Mouse (Mus musculus): Measurements from ENCODE around the gene Ddx31.

The Ddx31 gene

DNA sequence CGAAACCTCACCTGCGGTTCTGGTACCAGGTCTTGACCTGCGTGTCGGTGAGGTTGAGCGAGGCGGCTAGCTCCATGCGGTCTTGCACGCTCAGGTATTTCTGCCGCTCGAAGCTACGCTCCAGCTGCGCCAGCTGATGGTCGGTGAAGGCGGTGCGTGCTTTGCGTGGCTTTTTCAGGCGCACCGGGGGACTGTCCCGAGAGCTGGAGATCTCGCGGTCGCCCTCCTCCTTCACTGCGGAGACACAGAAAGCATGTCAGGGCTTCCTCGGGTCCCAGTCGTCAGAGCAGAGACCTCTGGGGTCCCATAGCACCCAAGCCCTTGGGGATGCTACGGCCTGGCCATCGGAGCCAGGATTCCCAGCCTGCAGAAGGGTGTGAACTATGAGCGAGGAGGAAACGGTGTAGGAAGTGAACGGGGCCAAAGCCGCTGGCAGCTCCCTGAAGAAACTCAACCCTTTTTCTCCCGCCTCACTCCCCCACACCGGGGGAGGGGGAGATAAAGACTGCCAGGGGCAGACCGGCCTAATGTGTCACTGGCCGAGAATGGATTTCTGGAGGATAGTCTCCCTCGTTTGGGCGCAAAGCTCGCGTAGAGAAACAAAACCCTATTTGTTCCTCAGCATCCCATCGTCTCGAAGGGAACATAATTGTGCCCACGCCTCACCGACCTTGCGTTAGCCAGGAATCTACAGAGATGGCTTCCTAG is 71.3 kb downstream of the Ddx31 start:
- DNase-seq (ENCODE audit: low read depth in 2 of 2, low spot score in 2 of 2) = no peak

GRCm38 (mm10) chr2:28912039-28912700 is 72.0 kb downstream of the Ddx31 start:
- no peak for DNase-seq (ENCODE audit: low read depth in 2 of 2, low spot score in 2 of 2)

DNA sequence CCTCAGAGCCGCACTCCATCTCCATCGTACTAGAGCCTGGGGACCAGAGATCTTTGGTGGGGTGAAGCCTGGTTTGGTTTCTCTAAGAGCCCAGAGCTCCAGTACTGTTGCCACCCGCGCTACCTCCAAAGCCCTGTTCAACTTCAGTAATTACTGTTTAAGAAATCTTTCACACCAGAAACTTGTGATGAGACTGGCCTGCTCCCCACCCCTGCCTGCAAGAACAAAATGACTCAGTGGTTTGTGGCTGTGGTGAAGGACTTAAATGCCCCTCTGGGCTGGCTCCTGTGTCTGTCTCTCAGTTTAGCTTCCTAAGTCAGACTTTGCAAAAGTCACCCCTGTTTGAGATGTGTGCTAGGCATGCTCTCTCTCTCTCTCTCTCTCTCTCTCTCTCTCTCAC is 72.8 kb downstream of the Ddx31 start:
- no peak for DNase-seq (ENCODE audit: low read depth in 2 of 2, low spot score in 2 of 2)

- DNase-seq (ENCODE audit: low read depth in 2 of 2, low spot score in 2 of 2) = no peak
These were observed 73.9 kb downstream of the Ddx31 start for GRCm38 (mm10) chr2:28914121-28914520.

DNA sequence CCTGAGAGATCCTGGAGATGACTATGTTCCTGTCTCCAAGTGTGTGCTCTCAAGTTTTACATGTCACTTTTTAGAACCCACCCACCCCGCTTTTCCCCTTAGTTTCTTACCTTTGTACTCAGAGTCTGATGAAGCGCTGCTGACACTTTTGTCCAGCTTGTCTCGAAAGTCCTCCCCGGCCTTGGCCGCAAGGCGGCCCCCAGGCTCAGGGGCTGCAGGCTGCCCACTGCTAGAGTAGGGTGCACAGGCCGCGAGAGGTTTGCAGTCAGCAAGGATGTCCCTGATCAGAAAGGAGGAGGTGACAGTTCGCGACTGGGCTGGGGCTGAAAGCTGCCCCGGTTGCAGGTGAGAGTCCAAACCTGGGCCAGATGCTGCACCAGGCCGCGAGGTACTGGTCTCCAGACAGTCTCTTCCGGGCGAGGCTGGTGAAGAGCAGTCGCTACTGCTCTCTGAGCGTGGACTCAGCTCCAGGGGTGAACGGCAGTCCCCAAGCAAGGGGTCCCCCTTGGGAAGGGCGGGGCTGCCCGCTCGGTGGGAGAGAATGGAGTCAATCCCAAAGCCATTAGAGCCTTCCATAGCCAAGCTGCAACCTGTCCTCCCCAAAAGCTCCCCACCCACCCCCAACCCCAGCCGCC is 75.0 kb downstream of the Ddx31 start:
- DNase-seq (ENCODE audit: low read depth in 2 of 2, low spot score in 2 of 2) = no peak

DNA sequence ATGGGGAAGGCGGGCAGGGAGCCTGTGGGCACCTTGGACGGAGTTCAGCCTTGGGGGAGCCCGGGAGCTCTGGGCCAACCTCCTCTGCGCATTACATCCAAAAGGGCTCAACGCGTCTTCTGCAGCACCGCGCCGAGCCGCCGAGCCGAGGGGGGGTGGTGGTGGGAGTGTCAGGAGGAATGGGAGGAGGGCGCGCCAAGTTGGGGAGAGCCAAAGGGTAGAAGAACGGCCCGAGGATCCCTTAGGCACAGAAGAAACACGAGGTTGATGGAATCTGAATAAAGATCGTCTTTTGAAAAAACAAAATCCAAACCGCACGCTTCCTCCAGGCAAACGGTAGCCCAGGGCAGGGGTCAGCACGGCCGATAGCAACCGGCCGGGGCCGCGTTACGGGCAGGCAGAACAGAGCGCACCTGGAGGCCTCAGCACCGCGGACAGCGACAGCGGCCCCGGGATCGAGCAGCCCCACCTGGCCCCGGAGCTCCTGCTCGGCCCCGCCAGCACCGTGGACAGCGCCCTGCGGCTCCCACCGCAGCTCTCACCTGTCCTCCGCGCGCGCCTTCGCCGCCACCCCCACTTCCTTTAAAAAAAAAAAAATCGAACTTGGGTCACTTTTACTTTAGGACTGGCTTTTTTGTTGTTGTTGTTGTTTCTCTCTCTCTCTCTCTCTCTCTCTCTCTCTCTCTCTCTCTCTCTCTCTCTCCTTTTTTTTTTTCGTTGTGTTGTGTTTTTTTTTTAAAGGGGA is 75.7 kb downstream of the Ddx31 start:
- DNase-seq (ENCODE audit: low read depth in 2 of 2, low spot score in 2 of 2) = peak in 1 of 2 experiments; percentile 16

- no peak for DNase-seq (ENCODE audit: low read depth in 2 of 2, low spot score in 2 of 2)
These were observed 76.3 kb downstream of the Ddx31 start, which contains the start of gene Barhl1 for GRCm38 (mm10) chr2:28916513-28916865. TSS of gene Barhl1 (minus strand) at chr2:28916668.

GRCm38 (mm10) chr2:28917156-28917517 is 76.9 kb downstream of the Ddx31 start:
- no peak for DNase-seq (ENCODE audit: low read depth in 2 of 2, low spot score in 2 of 2)

- DNase-seq (ENCODE audit: low read depth in 2 of 2, low spot score in 2 of 2) = no peak
These were observed 77.5 kb downstream of the Ddx31 start for GRCm38 (mm10) chr2:28917518-28918361.

DNA sequence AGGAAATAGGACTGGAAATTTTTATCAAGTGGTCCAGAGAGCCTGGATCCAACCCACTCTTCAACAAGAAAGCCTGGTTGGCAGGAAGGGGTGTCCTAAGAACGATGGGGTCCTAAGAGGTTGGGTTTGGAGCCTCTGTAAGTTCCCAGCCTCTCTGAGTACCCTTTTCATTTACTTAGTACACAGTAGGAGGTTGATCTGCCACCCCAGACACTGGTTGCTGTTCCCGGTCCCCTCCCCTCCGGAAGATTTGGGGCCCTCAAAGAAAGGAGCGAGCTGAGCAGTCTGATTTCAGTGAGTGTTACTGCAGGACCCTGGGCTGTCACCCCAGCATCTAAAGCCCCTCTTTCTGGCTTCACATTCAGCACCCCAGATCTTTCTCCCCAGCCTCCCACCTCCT is 78.8 kb downstream of the Ddx31 start:
- DNase-seq (ENCODE audit: low read depth in 2 of 2, low spot score in 2 of 2) = no peak

GRCm38 (mm10) chr2:28923912-28924311 is 83.7 kb downstream of the Ddx31 start:
- peak in 1 of 2 experiments; percentile 23 for DNase-seq (ENCODE audit: low read depth in 2 of 2, low spot score in 2 of 2)

DNA sequence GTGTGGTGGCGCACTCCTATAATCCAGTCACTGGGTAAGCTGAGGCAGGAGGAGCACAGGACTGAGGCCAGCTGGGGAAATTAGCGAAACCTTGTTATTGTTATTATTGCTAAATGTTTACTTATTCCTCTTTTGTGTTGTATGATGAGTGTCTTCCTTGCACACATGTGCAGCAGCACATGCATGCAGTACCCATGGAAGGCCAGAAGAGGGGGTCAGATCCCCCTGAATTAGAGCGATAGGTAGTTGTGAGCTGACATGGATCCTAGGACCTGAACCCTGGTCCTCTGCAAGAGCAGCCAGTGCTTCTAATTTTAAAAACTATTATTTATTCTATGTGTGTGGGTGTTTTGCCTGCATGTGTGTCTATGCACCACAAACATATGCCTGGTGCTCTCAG is 90.4 kb downstream of the Ddx31 start:
- DNase-seq (ENCODE audit: low read depth in 2 of 2, low spot score in 2 of 2) = no peak

GRCm38 (mm10) chr2:28938997-28939396 is 98.8 kb downstream of the Ddx31 start:
- DNase-seq (ENCODE audit: low read depth in 2 of 2, low spot score in 2 of 2) = no peak

DNA sequence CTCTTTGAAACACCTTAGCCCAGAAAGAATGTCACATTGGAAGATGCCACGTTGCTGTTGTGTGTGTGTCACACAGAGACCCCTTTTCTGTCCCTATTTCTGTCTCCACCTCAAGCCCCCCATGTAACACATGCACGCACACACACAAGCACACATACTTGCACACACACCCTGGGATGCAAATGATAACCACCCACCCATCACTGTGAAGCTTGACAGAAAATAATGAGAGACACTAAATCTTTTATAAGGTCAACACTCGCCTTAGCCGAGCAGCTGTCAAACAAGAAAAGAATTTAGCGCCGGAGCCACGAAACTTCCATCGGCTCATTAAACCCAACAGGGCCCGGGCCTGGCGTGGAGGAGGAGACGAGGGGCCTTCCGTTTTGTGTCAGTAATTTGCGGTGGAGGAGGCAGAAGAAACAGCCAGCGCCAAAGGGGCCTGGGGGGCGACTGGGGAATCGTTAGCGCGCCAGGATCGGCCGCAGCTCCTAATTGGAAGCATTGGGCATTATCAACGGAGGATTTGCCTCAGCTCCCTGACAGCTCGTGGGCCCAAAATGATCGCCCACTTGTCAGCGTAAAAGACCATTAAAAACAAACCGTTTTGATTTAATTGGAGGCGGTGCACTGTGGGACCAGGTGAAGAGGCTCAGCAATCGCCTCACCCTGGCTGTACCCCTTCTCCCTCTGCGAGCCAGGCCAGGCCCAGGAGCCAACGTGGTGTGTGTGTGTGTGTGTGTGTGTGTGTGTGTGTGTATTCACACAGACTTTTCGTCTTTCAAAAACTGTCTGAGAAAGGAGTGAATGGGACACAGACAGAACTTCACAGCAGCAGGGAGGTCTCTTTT is 103.7 kb downstream of the Ddx31 start:
- DNase-seq (ENCODE audit: low read depth in 2 of 2, low spot score in 2 of 2) = no peak

GRCm38 (mm10) chr2:28945388-28945787 is 105.2 kb downstream of the Ddx31 start:
- DNase-seq (ENCODE audit: low read depth in 2 of 2, low spot score in 2 of 2) = no peak

DNA sequence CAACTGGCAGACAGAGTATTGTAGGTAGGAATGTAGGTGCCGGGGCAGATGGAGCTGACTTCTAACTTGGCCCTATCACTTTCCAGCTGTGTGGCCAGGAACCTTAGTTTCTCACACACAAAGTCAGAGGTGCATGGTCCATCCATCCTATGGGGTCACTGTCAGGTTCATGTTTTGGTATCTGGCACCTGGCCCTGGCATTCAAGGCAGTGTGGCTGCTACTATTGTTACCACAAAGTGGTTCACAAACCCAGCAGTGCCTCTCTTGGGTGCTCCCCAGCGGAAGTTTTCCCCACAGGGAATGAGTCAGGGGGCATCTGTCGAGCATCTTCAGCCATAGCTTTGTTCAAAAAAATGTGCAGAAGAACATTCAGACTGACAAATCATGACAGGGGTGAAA is 106.1 kb downstream of the Ddx31 start:
- no peak for DNase-seq (ENCODE audit: low read depth in 2 of 2, low spot score in 2 of 2)

- no peak for DNase-seq (ENCODE audit: low read depth in 2 of 2, low spot score in 2 of 2)
These were observed 112.8 kb downstream of the Ddx31 start for GRCm38 (mm10) chr2:28952981-28953380.

- DNase-seq (ENCODE audit: low read depth in 2 of 2, low spot score in 2 of 2) = no peak
These were observed 114.4 kb downstream of the Ddx31 start for GRCm38 (mm10) chr2:28954595-28954994.
